In the genomic region with DNA sequence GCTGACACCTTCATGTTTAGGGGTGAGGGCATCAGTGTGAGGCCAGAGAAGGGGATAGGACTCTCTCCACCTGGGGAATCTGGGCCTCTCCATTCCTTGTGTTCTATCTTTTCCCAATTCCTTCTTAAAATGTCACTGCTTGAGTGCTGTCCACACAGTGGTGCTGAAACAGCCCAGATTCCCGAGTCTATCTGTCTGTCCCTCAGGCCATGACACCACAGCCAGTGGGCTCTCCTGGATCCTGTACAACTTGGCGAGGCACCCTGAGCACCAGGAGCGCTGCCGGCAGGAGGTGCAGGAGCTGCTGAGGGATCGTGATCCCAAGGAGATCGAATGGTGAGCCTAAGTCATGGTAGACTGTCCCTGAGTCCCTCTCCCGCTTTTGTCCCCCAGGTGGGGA, we compare ENCODE assay signal across 39 mouse cellular contexts. TPM values are rescaled to one million over a fixed set of nuclear protein-coding genes. Genes with fewer than 3 reads are reported as not detected.
A peak's percentile ranks its signal among the peaks of the same experiment; 100 is the strongest.
DNase-seq lines count a peak whose midpoint lies in the region; ATAC-seq and TF ChIP-seq lines count a peak whose summit lies in the region.
"Had no signal": no experiment of that assay in that cellular context is flagged by ENCODE, and none has a peak within 500 bp of the region (broad histone marks: within the 10 kb centered on the region; RNA-seq: fewer than 3 reads in every experiment).

No protein-coding gene starts in this region.

- peak; percentile 65 for DNase-seq in heart, adult 11 months
- DNase-seq in midbrain, embryonic 10.5 days (ENCODE audit: low spot score) = peak; percentile 13
- peak; percentile 15 for DNase-seq in adipocyte (ENCODE audit: low spot score)
- DNase-seq in cerebellum, postnatal 25 days = no peak
- no peak for DNase-seq in T-cell, adult 2 months (ENCODE audit: low spot score)
- DNase-seq: adrenal gland, adult 2 months; adrenal gland, postnatal 36 days; B cell, adult 2 months; cerebellum, adult 18-20 months; cerebellum, postnatal 36 days; gastrocnemius, postnatal 25 days; heart, adult 18-20 months; heart, postnatal 10 days; kidney, adult 18-20 months; liver, embryonic 13.5 days; lung, adult 18-20 months; lung, postnatal 10 days; right cerebral cortex, postnatal 14 days; thymus, postnatal 4 days had no signal

- no peak overlapping the region for H3K27ac ChIP-seq in heart, embryonic 11.5 days (ENCODE audit: low read depth, low read length)
- H3K27ac ChIP-seq in midbrain, embryonic 10.5 days (replicated peaks) = no peak overlapping the region
- no peak overlapping the region for H3K27ac ChIP-seq in midbrain, embryonic 16.5 days (ENCODE audit: low read length)
- H3K27ac ChIP-seq: embryonic facial prominence, embryonic 12.5 days; forebrain, embryonic 10.5 days; forebrain, embryonic 15.5 days; heart, embryonic 13.5 days; hindbrain, embryonic 15.5 days; layer of hippocampus, adult 2 months; left cerebral cortex, adult 2 months; liver, embryonic 13.5 days; midbrain, embryonic 15.5 days; neural tube, embryonic 13.5 days had no signal

- H3K27me3 ChIP-seq in heart, embryonic 11.5 days (ENCODE audit: control insufficient read depth, insufficient read depth, low read length) = no peaks in the 10 kb centered on the region
- H3K27me3 ChIP-seq in midbrain, embryonic 10.5 days (ENCODE audit: low read depth, poor library complexity, severe bottlenecking) = no peaks in the 10 kb centered on the region
- no peaks in the 10 kb centered on the region for H3K27me3 ChIP-seq in midbrain, embryonic 16.5 days (ENCODE audit: control insufficient read depth, insufficient read depth, low read depth, low read length)
- H3K27me3 ChIP-seq in myocyte (ENCODE audit: control insufficient read depth, insufficient read depth, insufficient read length) = no peaks in the 10 kb centered on the region
- H3K27me3 ChIP-seq: embryonic facial prominence, embryonic 12.5 days; forebrain, embryonic 15.5 days; heart, embryonic 13.5 days; hindbrain, embryonic 15.5 days; liver, embryonic 13.5 days; midbrain, embryonic 15.5 days; neural tube, embryonic 13.5 days had no signal

- no peak for ATAC-seq in heart, embryonic 11.5 days (replicated peaks; ENCODE audit: insufficient number of reproducible peaks, low FRiP score, low TSS enrichment)
- no peak for ATAC-seq in midbrain, embryonic 16.5 days
- ATAC-seq: forebrain, embryonic 15.5 days; inflammation-experienced regulatory T-cells, adult 6 months; midbrain, embryonic 15.5 days had no signal

- no peak for TF ChIP-seq POLR2A in myocyte (IDR thresholded peaks at IDR 0.05; ENCODE audit: insufficient read length, low read depth)

- H3K4me2 ChIP-seq in heart, embryonic 11.5 days = no peak overlapping the region
- H3K4me2 ChIP-seq in midbrain, embryonic 16.5 days (ENCODE audit: low read length) = no peak overlapping the region
- no peak overlapping the region for H3K4me2 ChIP-seq in myocyte (ENCODE audit: low read depth)
- H3K4me2 ChIP-seq: embryonic facial prominence, embryonic 12.5 days; forebrain, embryonic 15.5 days; heart, embryonic 13.5 days; hindbrain, embryonic 15.5 days; liver, embryonic 13.5 days; midbrain, embryonic 15.5 days; neural tube, embryonic 13.5 days had no signal

- WGBS in heart, embryonic 11.5 days (ENCODE audit: insufficient replicate concordance) = 64% methylated on average over 7 of the region's 7 CpGs
- WGBS in midbrain, embryonic 10.5 days = 66% methylated on average over 7 of the region's 7 CpGs
- WGBS in midbrain, embryonic 16.5 days = 73% methylated on average over 7 of the region's 7 CpGs

- H3K4me3 ChIP-seq in heart, embryonic 11.5 days (ENCODE audit: low read depth, low read length) = no peak overlapping the region
- no peak overlapping the region for H3K4me3 ChIP-seq in midbrain, embryonic 10.5 days
- H3K4me3 ChIP-seq in midbrain, embryonic 16.5 days (ENCODE audit: low read depth, low read length) = no peak overlapping the region
- no peak overlapping the region for H3K4me3 ChIP-seq in myocyte
- H3K4me3 ChIP-seq: embryonic facial prominence, embryonic 12.5 days; forebrain, embryonic 10.5 days; forebrain, embryonic 15.5 days; heart, embryonic 13.5 days; hindbrain, embryonic 15.5 days; layer of hippocampus, adult 2 months; left cerebral cortex, adult 2 months; liver, embryonic 13.5 days; midbrain, embryonic 15.5 days; neural tube, embryonic 13.5 days had no signal

- H3K79me2 ChIP-seq in myocyte (ENCODE audit: control insufficient read depth, insufficient read depth) = no peaks in the 10 kb centered on the region

- H3K4me1 ChIP-seq in heart, embryonic 11.5 days (ENCODE audit: control insufficient read depth, insufficient read depth, low read length) = no peaks in the 10 kb centered on the region
- H3K4me1 ChIP-seq in midbrain, embryonic 10.5 days = peaks cover 6% of the 10 kb centered on the region; the same call in 1 of the 2 replicates
- H3K4me1 ChIP-seq in midbrain, embryonic 16.5 days (ENCODE audit: control insufficient read depth, insufficient read depth, low read length) = no peaks in the 10 kb centered on the region
- H3K4me1 ChIP-seq: embryonic facial prominence, embryonic 12.5 days; forebrain, embryonic 15.5 days; heart, embryonic 13.5 days; hindbrain, embryonic 15.5 days; liver, embryonic 13.5 days; neural tube, embryonic 13.5 days had no signal

- H3K9me3 ChIP-seq in heart, embryonic 11.5 days (replicated peaks; ENCODE audit: control insufficient read depth, low read length) = no peaks in the 10 kb centered on the region
- no peaks in the 10 kb centered on the region for H3K9me3 ChIP-seq in midbrain, embryonic 10.5 days (replicated peaks)
- H3K9me3 ChIP-seq in midbrain, embryonic 16.5 days (replicated peaks; ENCODE audit: control insufficient read depth, low read length, poor library complexity, severe bottlenecking) = no peaks in the 10 kb centered on the region
- H3K9me3 ChIP-seq: embryonic facial prominence, embryonic 12.5 days; forebrain, embryonic 10.5 days; forebrain, embryonic 15.5 days; heart, embryonic 13.5 days; hindbrain, embryonic 15.5 days; liver, embryonic 13.5 days; midbrain, embryonic 15.5 days; neural tube, embryonic 13.5 days had no signal

- no peak overlapping the region for H3ac ChIP-seq in myocyte (ENCODE audit: control insufficient read depth, insufficient read length)

- H3K36me3 ChIP-seq in heart, embryonic 11.5 days (ENCODE audit: control insufficient read depth, insufficient read depth, low read length) = no peaks in the 10 kb centered on the region
- H3K36me3 ChIP-seq in midbrain, embryonic 10.5 days = no peaks in the 10 kb centered on the region
- H3K36me3 ChIP-seq in midbrain, embryonic 16.5 days (ENCODE audit: control insufficient read depth, insufficient read depth, low read length) = no peaks in the 10 kb centered on the region
- no peaks in the 10 kb centered on the region for H3K36me3 ChIP-seq in myocyte (ENCODE audit: control insufficient read depth, insufficient read depth)
- H3K36me3 ChIP-seq: embryonic facial prominence, embryonic 12.5 days; forebrain, embryonic 10.5 days; forebrain, embryonic 15.5 days; heart, embryonic 13.5 days; hindbrain, embryonic 15.5 days; liver, embryonic 13.5 days; midbrain, embryonic 15.5 days; neural tube, embryonic 13.5 days had no signal

- no peak overlapping the region for H3K9ac ChIP-seq in heart, embryonic 11.5 days (ENCODE audit: low read depth, low read length)
- no peak overlapping the region for H3K9ac ChIP-seq in midbrain, embryonic 16.5 days (ENCODE audit: low read depth, low read length)
- H3K9ac ChIP-seq: embryonic facial prominence, embryonic 12.5 days; forebrain, embryonic 15.5 days; heart, embryonic 13.5 days; hindbrain, embryonic 15.5 days; liver, embryonic 13.5 days; midbrain, embryonic 15.5 days; neural tube, embryonic 13.5 days had no signal

TF ChIP-seq in myocyte, 11 proteins besides CTCF, POLR2A, EP300 and RAD21:
- TF ChIP-seq MYOG (IDR thresholded peaks at IDR 0.05; ENCODE audit: control insufficient read depth in 1 of 3, insufficient read depth in 1 of 3, insufficient read length in 2 of 3, low read depth in 2 of 3) (no peak), REST (IDR thresholded peaks at IDR 0.05; ENCODE audit: insufficient read depth, insufficient read length) (peak; percentile 65)

RNA-seq across cellular contexts. Expression of a gene that starts 11.5 kb away (rescaled TPM):
- 0.19 TPM in 1 of 2 replicates, not detected in the other for polyA plus RNA-seq in heart, embryonic 11.5 days (2014; fragmentation: Nextera tagmentation; extraction: Ambion mirVana)
- polyA plus RNA-seq in midbrain, embryonic 10.5 days (2016; fragmentation: Nextera tagmentation; extraction: Ambion mirVana) = 1.8 and 1.9 TPM in 2 replicates
- polyA plus RNA-seq in midbrain, embryonic 16.5 days (2015; fragmentation: Nextera tagmentation; extraction: Ambion mirVana) = 1.5 and 1.8 TPM in 2 replicates
- polyA plus RNA-seq in myocyte (2012; fragmentation: generic; extraction: Trizol) = not detected
- polyA plus RNA-seq: inflammation-experienced regulatory T-cells, adult 6 months; kidney, embryonic 16.5 days; stomach, embryonic 14.5 days; thymus, postnatal 0 days had no signal

RNA-seq across cellular contexts. Expression of a gene that starts 15.3 kb away (rescaled TPM):
- polyA plus RNA-seq in heart, embryonic 11.5 days (2014; fragmentation: Nextera tagmentation; extraction: Ambion mirVana) = not detected in 2 replicates
- polyA plus RNA-seq in midbrain, embryonic 10.5 days (2016; fragmentation: Nextera tagmentation; extraction: Ambion mirVana) = not detected in 2 replicates
- polyA plus RNA-seq in midbrain, embryonic 16.5 days (2015; fragmentation: Nextera tagmentation; extraction: Ambion mirVana) = 0.10 TPM in 1 of 2 replicates, not detected in the other
- polyA plus RNA-seq in myocyte (2012; fragmentation: generic; extraction: Trizol) = 1.9 TPM
- polyA plus RNA-seq: adrenal gland, adult 2 months; embryonic facial prominence, embryonic 12.5 days; forebrain, embryonic 10.5 days; forebrain, embryonic 15.5 days; heart, embryonic 13.5 days; inflammation-experienced regulatory T-cells, adult 6 months; kidney, embryonic 16.5 days; limb, embryonic 14.5 days; liver, embryonic 13.5 days; midbrain, embryonic 15.5 days; neural tube, embryonic 13.5 days; thymus, postnatal 0 days had no signal

RNA-seq across cellular contexts. Expression of a gene that starts 52.9 kb away (rescaled TPM):
- polyA plus RNA-seq in heart, embryonic 11.5 days (2014; fragmentation: Nextera tagmentation; extraction: Ambion mirVana) = not detected in 2 replicates
- polyA plus RNA-seq in midbrain, embryonic 10.5 days (2016; fragmentation: Nextera tagmentation; extraction: Ambion mirVana) = 0.42 TPM in 1 of 2 replicates, not detected in the other
- polyA plus RNA-seq in midbrain, embryonic 16.5 days (2015; fragmentation: Nextera tagmentation; extraction: Ambion mirVana) = not detected in 2 replicates
- polyA plus RNA-seq in myocyte (2012; fragmentation: generic; extraction: Trizol) = not detected
- polyA plus RNA-seq: adrenal gland, adult 2 months; brain, embryonic 14.5 days; embryonic facial prominence, embryonic 12.5 days; forebrain, embryonic 10.5 days; forebrain, embryonic 15.5 days; frontal cortex, adult 2 months; heart, embryonic 13.5 days; inflammation-experienced regulatory T-cells, adult 6 months; kidney, embryonic 16.5 days; limb, embryonic 14.5 days; liver, embryonic 13.5 days; small intestine, adult 2 months; stomach, embryonic 14.5 days; thymus, postnatal 0 days had no signal

Comparison
In these comparisons a context has a peak if more than half of its experiments do, and no peak if none do; other contexts are left out.
1. DNase-seq: peak in heart, adult 11 months (single experiment), midbrain, embryonic 10.5 days (single experiment) and adipocyte (single experiment); none in cerebellum, postnatal 25 days (0 of 2) and T-cell, adult 2 months (single experiment).